Comparison of ENCODE assay signal across 8 mouse cellular contexts in genomic region chr15:103255169-103255568, GRCm38 (mm10). TPM values are rescaled to one million over a fixed set of nuclear protein-coding genes. Genes with fewer than 3 reads are reported as not detected.
A peak's percentile ranks its signal among the peaks of the same experiment; 100 is the strongest.
DNase-seq lines count a peak whose midpoint lies in the region; ATAC-seq lines count a peak whose summit lies in the region.

No protein-coding gene starts in this region.

- H3K9me3 ChIP-seq in intestine, embryonic 16.5 days (ENCODE audit: control insufficient read depth, low read length) = no peaks in the 10 kb centered on the region
- no peaks in the 10 kb centered on the region for H3K9me3 ChIP-seq in neural tube, embryonic 11.5 days (ENCODE audit: control insufficient read depth, low read length)

- peak overlapping the region; percentile 66 for H3K9ac ChIP-seq in intestine, embryonic 16.5 days (ENCODE audit: low read depth, low read length)
- H3K9ac ChIP-seq in neural tube, embryonic 11.5 days (ENCODE audit: low read length) = peak overlapping the region; percentile 63

- H3K36me3 ChIP-seq in intestine, embryonic 16.5 days (ENCODE audit: control insufficient read depth, insufficient read depth, low read length) = no peaks in the 10 kb centered on the region
- H3K36me3 ChIP-seq in neural tube, embryonic 11.5 days (ENCODE audit: control insufficient read depth, insufficient read depth, low read length) = no peaks in the 10 kb centered on the region

- H3K27me3 ChIP-seq in intestine, embryonic 16.5 days (replicated peaks; ENCODE audit: control insufficient read depth, insufficient read depth, low read length) = no peaks in the 10 kb centered on the region; the same call in 1 of the 2 replicates
- no peaks in the 10 kb centered on the region for H3K27me3 ChIP-seq in neural tube, embryonic 11.5 days (ENCODE audit: control insufficient read depth, insufficient read depth, low read length)

- peak; percentile 53 for DNase-seq in adrenal gland, postnatal 14 days
- DNase-seq in gastrocnemius, postnatal 10 days = peak; percentile 31
- DNase-seq in lung, adult 18-20 months = peak; percentile 53 to 65
- DNase-seq in neural tube, embryonic 11.5 days (ENCODE audit: low spot score) = peak; percentile 57
- peak; percentile 35 to 59 for DNase-seq in urinary bladder, postnatal 4 days (ENCODE audit: low spot score in 2 of 2)
- no peak for DNase-seq in left cerebral cortex, adult 8-10 months (ENCODE audit: low spot score in 2 of 2)

- under 1% methylated on average over 25 of the region's 25 CpGs for WGBS in intestine, embryonic 16.5 days
- 1% methylated on average over 25 of the region's 25 CpGs for WGBS in neural tube, embryonic 11.5 days

- peak overlapping the region; percentile 66 for H3K4me2 ChIP-seq in intestine, embryonic 16.5 days (ENCODE audit: low read depth, low read length)
- H3K4me2 ChIP-seq in neural tube, embryonic 11.5 days (ENCODE audit: low read depth) = peak overlapping the region; percentile 71

- peak; percentile 26 for ATAC-seq in CD4-positive, CD25-positive, alpha-beta regulatory T cell, adult 4 months
- peak; percentile 49 for ATAC-seq in intestine, embryonic 16.5 days
- ATAC-seq in neural tube, embryonic 11.5 days (ENCODE audit: insufficient read depth, low FRiP score, low TSS enrichment) = peak; percentile 31; the same call in 1 of the 2 replicates

- peaks cover 18% of the 10 kb centered on the region for H3K4me1 ChIP-seq in intestine, embryonic 16.5 days (ENCODE audit: control insufficient read depth, insufficient read depth, low read length)
- peaks cover 9% of the 10 kb centered on the region for H3K4me1 ChIP-seq in neural tube, embryonic 11.5 days (ENCODE audit: control insufficient read depth, insufficient read depth, low read length)

- H3K4me3 ChIP-seq in intestine, embryonic 16.5 days (ENCODE audit: low read length) = peak overlapping the region; percentile 43
- peak overlapping the region; percentile 35 for H3K4me3 ChIP-seq in neural tube, embryonic 11.5 days (ENCODE audit: low read depth, low read length)

- no peak overlapping the region for H3K27ac ChIP-seq in intestine, embryonic 16.5 days (ENCODE audit: low read length)
- peak overlapping the region; percentile 30; the same call in 1 of the 2 replicates for H3K27ac ChIP-seq in neural tube, embryonic 11.5 days (ENCODE audit: low read depth, low read length)

RNA-seq across cellular contexts. Expression of gene Nfe2, which starts 3.0 kb away (rescaled TPM):
- polyA plus RNA-seq in CD4-positive, CD25-positive, alpha-beta regulatory T cell, adult 4 months (2017; shearing (Covaris generic)) = under 1 TPM; 0.34 to 0.84 TPM
- total RNA-seq in adrenal gland, postnatal 14 days (2021) = 1.0 and 4.7 TPM in 2 replicates
- 1 to 10 TPM in 1 of 2 experiments, not detected in 1; 1.2 TPM for total RNA-seq in gastrocnemius, postnatal 10 days (2021)
- polyA plus RNA-seq in intestine, embryonic 16.5 days (2015; fragmentation: Nextera tagmentation; extraction: Ambion mirVana) = 3.4 and 5.2 TPM in 2 replicates
- polyA plus RNA-seq in neural tube, embryonic 11.5 days (2014; fragmentation: Nextera tagmentation; extraction: Ambion mirVana) = 6.5 and 7.3 TPM in 2 replicates
- not detected for total RNA-seq in left cerebral cortex, adult 8-10 months (2022)

RNA-seq across cellular contexts. Expression of gene Hnrnpa1, which starts 14.9 kb away (rescaled TPM):
- 100 to 1,000 TPM; 322 to 361 TPM for polyA plus RNA-seq in CD4-positive, CD25-positive, alpha-beta regulatory T cell, adult 4 months (2017; shearing (Covaris generic))
- total RNA-seq in adrenal gland, postnatal 14 days (2021) = 273 and 322 TPM in 2 replicates
- 100 to 1,000 TPM; 177 to 187 TPM for total RNA-seq in gastrocnemius, postnatal 10 days (2021)
- 472 and 503 TPM in 2 replicates for polyA plus RNA-seq in intestine, embryonic 16.5 days (2015; fragmentation: Nextera tagmentation; extraction: Ambion mirVana)
- 1,373 and 1,392 TPM in 2 replicates for polyA plus RNA-seq in neural tube, embryonic 11.5 days (2014; fragmentation: Nextera tagmentation; extraction: Ambion mirVana)
- 100 to 1,000 TPM; 254 to 309 (median 279) TPM for total RNA-seq in left cerebral cortex, adult 8-10 months (2022)

RNA-seq across cellular contexts. Expression of gene Cbx5, which starts 15.6 kb away (rescaled TPM):
- 10 to 100 TPM; 20.0 to 24.9 TPM for polyA plus RNA-seq in CD4-positive, CD25-positive, alpha-beta regulatory T cell, adult 4 months (2017; shearing (Covaris generic))
- 73.0 and 73.8 TPM in 2 replicates for total RNA-seq in adrenal gland, postnatal 14 days (2021)
- 10 to 100 TPM; 49.9 to 61.2 TPM for total RNA-seq in gastrocnemius, postnatal 10 days (2021)
- 60.0 and 70.4 TPM in 2 replicates for polyA plus RNA-seq in intestine, embryonic 16.5 days (2015; fragmentation: Nextera tagmentation; extraction: Ambion mirVana)
- 187 and 189 TPM in 2 replicates for polyA plus RNA-seq in neural tube, embryonic 11.5 days (2014; fragmentation: Nextera tagmentation; extraction: Ambion mirVana)
- total RNA-seq in left cerebral cortex, adult 8-10 months (2022) = 100 to 1,000 TPM; 174 to 198 (median 181) TPM

RNA-seq across cellular contexts. Expression of gene Copz1, which starts 17.3 kb away (rescaled TPM):
- polyA plus RNA-seq in CD4-positive, CD25-positive, alpha-beta regulatory T cell, adult 4 months (2017; shearing (Covaris generic)) = 100 to 1,000 TPM; 213 to 244 TPM
- 118 and 125 TPM in 2 replicates for total RNA-seq in adrenal gland, postnatal 14 days (2021)
- total RNA-seq in gastrocnemius, postnatal 10 days (2021) = 10 to 100 TPM; 45.3 to 51.4 TPM
- 297 and 298 TPM in 2 replicates for polyA plus RNA-seq in intestine, embryonic 16.5 days (2015; fragmentation: Nextera tagmentation; extraction: Ambion mirVana)
- polyA plus RNA-seq in neural tube, embryonic 11.5 days (2014; fragmentation: Nextera tagmentation; extraction: Ambion mirVana) = 307 and 317 TPM in 2 replicates
- 10 to 100 TPM; 90.9 to 93.2 (median 91.9) TPM for total RNA-seq in left cerebral cortex, adult 8-10 months (2022)

RNA-seq across cellular contexts. Expression of gene Gpr84, which starts 55.2 kb away (rescaled TPM):
- not detected for polyA plus RNA-seq in CD4-positive, CD25-positive, alpha-beta regulatory T cell, adult 4 months (2017; shearing (Covaris generic))
- not detected in 2 replicates for total RNA-seq in adrenal gland, postnatal 14 days (2021)
- under 1 TPM in 1 of 2 experiments, not detected in 1; 0.14 TPM for total RNA-seq in gastrocnemius, postnatal 10 days (2021)
- 0.09 and 0.20 TPM in 2 replicates for polyA plus RNA-seq in intestine, embryonic 16.5 days (2015; fragmentation: Nextera tagmentation; extraction: Ambion mirVana)
- polyA plus RNA-seq in neural tube, embryonic 11.5 days (2014; fragmentation: Nextera tagmentation; extraction: Ambion mirVana) = 0.34 and 0.50 TPM in 2 replicates
- 1 to 10 TPM in 2 of 4 experiments, under 1 TPM in 2; 0.76 to 6.8 (median 2.8) TPM for total RNA-seq in left cerebral cortex, adult 8-10 months (2022)

Comparison
In these comparisons a context has a peak if more than half of its experiments do, and no peak if none do; other contexts are left out.
1. DNase-seq: peak in adrenal gland, postnatal 14 days (single experiment), gastrocnemius, postnatal 10 days (single experiment), lung, adult 18-20 months (2 of 2), neural tube, embryonic 11.5 days (single experiment) and urinary bladder, postnatal 4 days (2 of 2); none in left cerebral cortex, adult 8-10 months (0 of 2).
2. Peak in every context shown above with its lines, with median percentiles within 50 percentile points of each other: ATAC-seq.